Mouse (Mus musculus) urinary bladder, postnatal 10 days (tissue): ENCODE results near the gene Nfat5.
A peak's percentile ranks its signal among the peaks of the same experiment; 100 is the strongest.

ENCODE experiments used
- DNase-seq: peaks from one replicate; pipeline ENCODE4 v3.0.0; 2022; ENCODE audit warnings: low spot score

Gene Nfat5

GRCm38 (mm10) chr8:107397665-107398064 is 104.4 kb downstream of the Nfat5 start:
- no peak for DNase-seq

- DNase-seq = no peak
Measured at GRCm38 (mm10) chr8:107399495-107399894, 106.2 kb downstream of the Nfat5 start.

- no peak for DNase-seq
Measured at GRCm38 (mm10) chr8:107401866-107402265, 108.6 kb downstream of the Nfat5 start.

- DNase-seq = peak; percentile 18
Measured at GRCm38 (mm10) chr8:107403038-107403781, 109.9 kb downstream of the Nfat5 start, which contains the start of gene Nqo1. Gene Nqo1 (minus strand): TSS chr8:107403206.

GRCm38 (mm10) chr8:107404057-107404456 is 110.8 kb downstream of the Nfat5 start:
- no peak for DNase-seq

- DNase-seq = no peak
Measured at GRCm38 (mm10) chr8:107405935-107406334, 112.7 kb downstream of the Nfat5 start.

- DNase-seq = no peak
Measured at GRCm38 (mm10) chr8:107411391-107411790, 118.1 kb downstream of the Nfat5 start.

GRCm38 (mm10) chr8:107412552-107412951 is 119.3 kb downstream of the Nfat5 start:
- DNase-seq = no peak

- no peak for DNase-seq
Measured at GRCm38 (mm10) chr8:107413881-107414280, 120.6 kb downstream of the Nfat5 start.

GRCm38 (mm10) chr8:107417001-107417400 is 123.7 kb downstream of the Nfat5 start:
- no peak for DNase-seq

GRCm38 (mm10) chr8:107424176-107424575 is 130.9 kb downstream of the Nfat5 start:
- DNase-seq = no peak

- peak; percentile 91 for DNase-seq
Measured at GRCm38 (mm10) chr8:107424597-107425229, 131.4 kb downstream of the Nfat5 start, which contains the start of gene Nob1. Gene Nob1 (minus strand): TSS chr8:107425051.

- no peak for DNase-seq
Measured at GRCm38 (mm10) chr8:107425230-107425597, 131.9 kb downstream of the Nfat5 start.
